Mouse (Mus musculus): Measurements from ENCODE around the gene Shroom1. TPM values are rescaled to one million over a fixed set of nuclear protein-coding genes. Genes with fewer than 3 reads are reported as not detected.

Shroom1 gene
- polyA plus RNA-seq, 1 experiment from 2014 or later, result 1.9 TPM

DNA sequence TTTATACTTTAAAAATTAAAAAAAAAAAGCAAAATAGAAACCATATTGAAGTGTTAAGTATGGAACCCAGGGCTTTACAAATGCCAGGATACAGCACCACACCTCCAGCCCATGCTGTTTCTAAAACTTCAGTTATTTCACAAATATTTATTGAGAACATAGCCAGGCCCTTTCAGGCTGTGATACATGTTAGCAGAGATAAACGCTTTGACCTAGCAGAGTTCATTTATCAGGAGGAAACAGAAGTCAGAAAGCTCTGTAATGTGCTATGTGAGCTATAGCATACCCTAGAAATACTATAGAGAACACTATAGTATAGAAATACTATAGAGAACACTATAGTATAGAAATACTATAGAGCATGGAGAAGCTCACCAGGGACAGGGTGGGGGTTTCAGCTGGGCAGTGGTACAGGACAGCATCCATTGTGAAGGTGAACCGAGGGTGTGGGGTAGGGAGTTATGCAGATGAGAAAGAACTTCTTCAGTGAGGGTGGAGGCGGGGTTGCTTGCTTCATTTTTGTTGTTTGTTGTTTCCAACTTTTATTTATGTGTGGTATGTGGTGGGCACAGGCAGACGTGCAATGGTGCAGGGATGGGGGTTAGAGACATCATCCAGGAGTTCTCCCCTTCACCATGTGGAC lies 24.2 kb downstream of the Shroom1 start:
- H3K4me2 ChIP-seq (replicated peaks; ENCODE audit: low read depth, low read length), result no peak overlapping the region
- H3K9ac ChIP-seq (ENCODE audit: low read depth, low read length), result no peak overlapping the region
- peaks cover 47% of the 10 kb centered on the region for H3K27me3 ChIP-seq (ENCODE audit: control insufficient read depth, insufficient read depth, low read length)
- no peak for ATAC-seq (ENCODE audit: low FRiP score, low TSS enrichment)
- H3K4me1 ChIP-seq (ENCODE audit: control insufficient read depth, insufficient read depth, low read length), result peaks cover 9% of the 10 kb centered on the region; the same call in 1 of the 2 replicates
- 78% methylated on average over 4 of the region's 4 CpGs for WGBS
- H3K9me3 ChIP-seq (ENCODE audit: control insufficient read depth, low read length), result peaks cover 5% of the 10 kb centered on the region; the same call in 1 of the 2 replicates
- no peaks in the 10 kb centered on the region for H3K36me3 ChIP-seq (ENCODE audit: control insufficient read depth, insufficient read depth, low read length)
- no peak overlapping the region for H3K4me3 ChIP-seq (ENCODE audit: low read length)
- no peak overlapping the region for H3K27ac ChIP-seq (ENCODE audit: low read depth, low read length)

DNA sequence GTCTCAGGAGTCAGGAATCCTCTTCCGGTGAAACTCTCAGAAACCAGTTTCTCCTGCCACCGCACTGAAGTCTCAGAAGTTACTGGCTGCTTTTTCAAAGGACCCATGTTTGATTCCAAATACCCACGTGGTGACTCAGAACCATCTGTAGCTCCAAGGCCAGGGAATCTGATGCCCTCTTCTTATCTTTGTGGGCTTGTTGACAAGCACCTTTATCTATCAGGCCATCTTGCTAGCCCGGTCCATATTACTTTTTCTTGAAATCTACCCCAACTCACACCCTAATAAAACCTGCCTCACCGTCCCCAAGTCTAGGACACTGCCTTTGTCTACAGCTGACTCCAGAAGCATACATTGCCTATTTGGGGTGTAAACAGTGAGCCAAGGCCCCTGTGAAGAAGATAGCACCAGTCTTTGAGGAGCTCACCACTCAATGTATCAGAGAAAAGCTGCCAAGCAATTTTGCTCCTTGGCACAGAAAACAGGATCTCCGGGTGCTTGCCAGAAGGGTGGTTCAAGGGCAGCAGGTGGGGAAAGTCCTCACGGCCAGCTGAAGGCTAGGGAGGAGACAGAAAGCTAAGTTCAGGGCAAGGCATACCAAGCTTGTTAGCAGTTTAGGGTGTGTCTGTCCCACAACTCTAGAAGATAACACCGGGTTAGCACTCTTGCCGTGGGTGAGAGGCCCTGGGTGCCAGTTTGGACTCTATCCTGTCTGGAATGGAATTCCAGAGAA lies 26.3 kb downstream of the Shroom1 start:
- peaks cover 43% of the 10 kb centered on the region for H3K27me3 ChIP-seq (ENCODE audit: control insufficient read depth, insufficient read depth, low read length)
- WGBS, result 72% methylated on average over 9 of the region's 9 CpGs
- no peak for ATAC-seq (ENCODE audit: low FRiP score, low TSS enrichment)

DNA sequence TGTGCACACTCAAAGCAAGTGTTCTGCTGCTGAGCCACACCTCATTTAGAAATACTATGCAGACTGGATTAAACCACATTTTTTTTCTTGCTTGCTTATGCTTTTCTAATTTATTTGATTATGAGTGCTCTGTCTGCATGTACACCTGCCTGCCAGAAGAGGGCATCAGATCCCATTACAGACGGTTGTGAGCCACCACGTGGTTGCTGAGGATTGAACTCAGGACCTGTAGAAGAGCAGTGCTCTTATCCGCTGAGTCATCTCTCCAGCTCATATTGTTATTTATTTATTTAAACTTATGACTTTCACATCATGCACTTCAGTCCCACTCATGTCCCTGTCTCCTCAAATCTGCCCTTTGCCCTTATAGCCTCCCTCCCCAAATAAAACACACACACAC lies 28.7 kb downstream of the Shroom1 start:
- no peaks in the 10 kb centered on the region for H3K36me3 ChIP-seq (ENCODE audit: control insufficient read depth, insufficient read depth, low read length)
- peaks cover 20% of the 10 kb centered on the region; the same call in 1 of the 2 replicates for H3K27me3 ChIP-seq (ENCODE audit: control insufficient read depth, insufficient read depth, low read length)
- H3K4me3 ChIP-seq (ENCODE audit: low read length), result no peak overlapping the region
- ATAC-seq (ENCODE audit: low FRiP score, low TSS enrichment), result no peak
- H3K4me2 ChIP-seq (replicated peaks; ENCODE audit: low read depth, low read length), result no peak overlapping the region
- no peak overlapping the region for H3K27ac ChIP-seq (ENCODE audit: low read depth, low read length)
- no peaks in the 10 kb centered on the region; the same call in 1 of the 2 replicates for H3K9me3 ChIP-seq (ENCODE audit: control insufficient read depth, low read length)
- WGBS, result 46% methylated on average over 3 of the region's 3 CpGs
- H3K4me1 ChIP-seq (ENCODE audit: control insufficient read depth, insufficient read depth, low read length), result peaks cover 8% of the 10 kb centered on the region; the same call in 1 of the 2 replicates
- no peak overlapping the region for H3K9ac ChIP-seq (ENCODE audit: low read depth, low read length)

More for the DNA sequence above, 26.3 kb downstream of the Shroom1 start:
- peaks cover 5% of the 10 kb centered on the region; the same call in 1 of the 2 replicates for H3K9me3 ChIP-seq (ENCODE audit: control insufficient read depth, low read length)
- no peak overlapping the region for H3K4me3 ChIP-seq (ENCODE audit: low read length)
- no peaks in the 10 kb centered on the region for H3K36me3 ChIP-seq (ENCODE audit: control insufficient read depth, insufficient read depth, low read length)
- H3K27ac ChIP-seq (ENCODE audit: low read depth, low read length), result no peak overlapping the region
- no peak overlapping the region for H3K4me2 ChIP-seq (replicated peaks; ENCODE audit: low read depth, low read length)
- H3K9ac ChIP-seq (ENCODE audit: low read depth, low read length), result no peak overlapping the region
- peaks cover 17% of the 10 kb centered on the region; the same call in 1 of the 2 replicates for H3K4me1 ChIP-seq (ENCODE audit: control insufficient read depth, insufficient read depth, low read length)

DNA sequence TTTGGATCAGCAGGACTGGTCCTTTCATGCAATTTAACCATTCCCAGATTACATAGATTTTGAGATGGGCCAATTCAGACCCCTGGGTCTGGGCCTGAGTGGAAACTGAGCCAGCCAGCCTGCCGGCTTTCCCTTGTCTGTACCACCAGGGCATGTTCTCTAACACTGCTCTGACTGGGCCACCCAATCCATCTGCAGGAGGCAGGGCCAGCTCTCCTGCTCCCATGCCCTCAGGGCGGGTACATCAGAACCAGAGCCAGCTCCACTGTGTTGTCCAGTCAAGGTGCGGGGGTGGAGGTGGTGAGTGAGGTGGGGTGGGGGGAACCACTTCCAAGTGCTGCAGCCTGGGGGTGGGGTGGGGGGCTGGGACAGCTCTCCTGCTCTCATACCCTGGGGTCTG lies 29.3 kb downstream of the Shroom1 start:
- Histone ChIP-seq H3K36me3 (ENCODE audit: control insufficient read depth, insufficient read depth, low read length) (no peaks in the 10 kb centered on the region), H3K27me3 (ENCODE audit: control insufficient read depth, insufficient read depth, low read length) (peaks cover 14% of the 10 kb centered on the region; the same call in 1 of the 2 replicates), H3K27ac (ENCODE audit: low read depth, low read length) (no peak overlapping the region), H3K4me2 (replicated peaks; ENCODE audit: low read depth, low read length) (peak overlapping the region; percentile 48; the same call in 1 of the 2 replicates), H3K4me3 (ENCODE audit: low read length) (no peak overlapping the region), H3K4me1 (ENCODE audit: control insufficient read depth, insufficient read depth, low read length) (peaks cover 8% of the 10 kb centered on the region; the same call in 1 of the 2 replicates), H3K9me3 (ENCODE audit: control insufficient read depth, low read length) (no peaks in the 10 kb centered on the region; the same call in 1 of the 2 replicates), H3K9ac (ENCODE audit: low read depth, low read length) (no peak overlapping the region)
- no peak for ATAC-seq (ENCODE audit: low FRiP score, low TSS enrichment)
- WGBS, result 56% methylated on average over 3 of the region's 3 CpGs

DNA sequence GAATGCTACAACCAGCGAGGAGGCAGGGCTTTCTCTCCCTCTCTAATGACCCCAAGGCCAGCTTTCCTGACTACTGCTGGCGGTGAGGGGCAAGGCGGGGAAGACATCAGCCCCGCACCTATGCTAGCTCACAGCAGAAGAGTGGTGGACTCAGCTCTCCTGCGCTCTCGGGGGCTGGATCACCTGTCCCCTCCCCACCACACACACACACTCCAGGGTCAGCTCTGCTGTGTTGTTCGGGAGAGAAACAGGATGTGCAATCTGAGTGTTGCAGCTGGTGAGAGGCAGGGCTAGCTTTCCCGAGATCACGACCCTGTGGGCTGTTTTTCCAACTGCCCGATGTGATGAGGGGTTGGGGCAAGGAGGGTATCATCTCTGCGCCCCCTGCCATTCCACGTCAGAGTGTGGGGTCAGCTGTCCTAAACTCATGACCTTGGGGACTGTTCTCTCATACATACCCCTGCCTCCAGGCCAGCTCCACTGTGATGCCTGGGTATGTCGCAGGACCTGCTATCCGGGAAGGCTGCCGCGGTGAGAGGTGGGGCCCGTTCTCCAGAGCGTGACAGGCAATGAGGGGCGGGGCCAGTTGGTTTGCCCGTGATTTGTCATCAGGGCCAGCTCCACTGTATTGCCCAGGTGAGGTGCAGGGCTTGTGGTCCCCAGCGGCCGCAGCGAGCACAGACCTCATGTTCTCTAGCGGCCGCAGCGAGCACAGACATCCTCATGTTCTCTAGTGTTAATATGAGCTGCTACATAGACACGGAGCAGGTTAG lies 30.0 kb downstream of the Shroom1 start:
- peak; percentile 86 for ATAC-seq (ENCODE audit: low FRiP score, low TSS enrichment)
- 7% methylated on average over 27 of the region's 27 CpGs for WGBS
- H3K36me3 ChIP-seq (ENCODE audit: control insufficient read depth, insufficient read depth, low read length), result no peaks in the 10 kb centered on the region
- H3K4me3 ChIP-seq (ENCODE audit: low read length), result peak overlapping the region; percentile 25
- H3K4me1 ChIP-seq (ENCODE audit: control insufficient read depth, insufficient read depth, low read length), result peaks cover 10% of the 10 kb centered on the region; the same call in 1 of the 2 replicates
- H3K9me3 ChIP-seq (ENCODE audit: control insufficient read depth, low read length), result no peaks in the 10 kb centered on the region; the same call in 1 of the 2 replicates
- H3K9ac ChIP-seq (ENCODE audit: low read depth, low read length), result peak overlapping the region; percentile 20; the same call in 1 of the 2 replicates
- peak overlapping the region; percentile 48 for H3K4me2 ChIP-seq (replicated peaks; ENCODE audit: low read depth, low read length)
- H3K27ac ChIP-seq (ENCODE audit: low read depth, low read length), result no peak overlapping the region
- H3K27me3 ChIP-seq (ENCODE audit: control insufficient read depth, insufficient read depth, low read length), result peaks cover 11% of the 10 kb centered on the region; the same call in 1 of the 2 replicates

DNA sequence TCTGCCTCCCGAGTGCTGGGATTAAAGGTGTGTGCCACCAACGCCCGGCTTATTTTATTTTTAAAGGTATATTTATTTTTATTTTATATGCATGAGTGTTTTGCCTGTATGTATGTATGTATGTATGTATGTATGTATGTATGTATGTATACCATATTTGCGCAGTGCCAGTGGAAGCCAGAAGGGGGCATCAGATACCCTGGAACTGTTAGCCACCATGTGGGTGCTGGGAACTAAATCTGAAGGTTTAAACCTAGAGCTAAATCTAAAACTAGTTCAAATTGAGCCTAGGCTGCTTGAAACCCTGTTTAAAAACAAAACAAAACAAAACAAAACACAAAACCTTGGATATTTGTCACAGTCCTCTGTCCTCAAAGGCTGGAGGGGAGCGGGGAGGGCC lies 32.0 kb downstream of the Shroom1 start:
- Histone ChIP-seq H3K4me1 (ENCODE audit: control insufficient read depth, insufficient read depth, low read length) (peaks cover 12% of the 10 kb centered on the region; the same call in 1 of the 2 replicates), H3K36me3 (ENCODE audit: control insufficient read depth, insufficient read depth, low read length) (no peaks in the 10 kb centered on the region), H3K27ac (ENCODE audit: low read depth, low read length) (no peak overlapping the region), H3K9ac (ENCODE audit: low read depth, low read length) (no peak overlapping the region), H3K27me3 (ENCODE audit: control insufficient read depth, insufficient read depth, low read length) (peaks cover 11% of the 10 kb centered on the region; the same call in 1 of the 2 replicates), H3K9me3 (ENCODE audit: control insufficient read depth, low read length) (no peaks in the 10 kb centered on the region; the same call in 1 of the 2 replicates), H3K4me2 (replicated peaks; ENCODE audit: low read depth, low read length) (no peak overlapping the region), H3K4me3 (ENCODE audit: low read length) (no peak overlapping the region)
- 98% methylated on average over 5 of the region's 5 CpGs for WGBS
- no peak for ATAC-seq (ENCODE audit: low FRiP score, low TSS enrichment)

DNA sequence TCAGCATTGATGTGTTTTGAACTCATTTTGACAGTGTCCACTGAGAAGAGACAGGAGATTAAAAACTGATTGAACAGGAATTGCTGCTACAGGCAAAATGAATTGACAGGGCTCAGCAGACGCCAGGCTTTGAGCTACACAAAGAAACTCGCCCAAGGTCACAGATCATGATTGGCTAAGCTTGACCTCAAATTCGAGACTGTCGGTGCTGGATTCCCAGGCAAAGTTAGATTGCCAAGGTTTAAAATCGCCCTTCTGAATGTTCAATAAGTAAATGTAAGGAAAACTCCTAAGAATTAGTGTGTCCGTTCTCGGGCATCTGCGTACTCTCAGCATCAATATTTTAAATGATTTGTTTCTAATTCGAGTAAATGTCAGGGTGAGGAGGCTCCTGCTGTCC lies 32.4 kb downstream of the Shroom1 start:
- Histone ChIP-seq H3K4me2 (replicated peaks; ENCODE audit: low read depth, low read length) (no peak overlapping the region), H3K9me3 (ENCODE audit: control insufficient read depth, low read length) (no peaks in the 10 kb centered on the region; the same call in 1 of the 2 replicates), H3K4me1 (ENCODE audit: control insufficient read depth, insufficient read depth, low read length) (peaks cover 12% of the 10 kb centered on the region; the same call in 1 of the 2 replicates), H3K27me3 (ENCODE audit: control insufficient read depth, insufficient read depth, low read length) (peaks cover 11% of the 10 kb centered on the region; the same call in 1 of the 2 replicates), H3K36me3 (ENCODE audit: control insufficient read depth, insufficient read depth, low read length) (no peaks in the 10 kb centered on the region), H3K27ac (ENCODE audit: low read depth, low read length) (no peak overlapping the region), H3K4me3 (ENCODE audit: low read length) (no peak overlapping the region), H3K9ac (ENCODE audit: low read depth, low read length) (no peak overlapping the region)
- 85% methylated on average over 9 of the region's 9 CpGs for WGBS
- ATAC-seq (ENCODE audit: low FRiP score, low TSS enrichment), result no peak

DNA sequence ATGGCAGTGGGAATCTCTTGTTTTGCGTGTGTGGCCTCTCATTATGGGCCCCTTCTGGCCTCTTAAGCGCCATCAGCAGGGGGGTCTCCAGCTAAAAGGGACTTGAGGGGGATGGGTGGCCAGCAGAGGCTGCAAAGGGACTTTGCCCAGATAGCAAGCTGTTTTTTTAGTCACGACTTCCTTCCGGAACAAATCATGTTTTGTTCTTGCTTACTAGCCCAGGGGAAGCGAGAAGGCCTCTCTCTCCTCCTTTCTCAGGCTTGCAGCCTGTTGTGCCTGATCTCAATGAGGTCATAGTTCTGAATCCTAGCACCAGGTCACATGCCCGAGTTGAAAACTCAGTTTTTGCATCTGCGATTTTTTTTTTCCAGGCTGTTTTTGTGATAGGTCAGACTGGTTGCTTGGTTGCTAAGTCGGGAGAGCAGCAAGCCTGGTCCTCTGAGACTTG lies 35.0 kb downstream of the Shroom1 start:
- Histone ChIP-seq H3K9me3 (ENCODE audit: control insufficient read depth, low read length) (no peaks in the 10 kb centered on the region; the same call in 1 of the 2 replicates), H3K27ac (ENCODE audit: low read depth, low read length) (no peak overlapping the region), H3K4me1 (ENCODE audit: control insufficient read depth, insufficient read depth, low read length) (peaks cover 11% of the 10 kb centered on the region; the same call in 1 of the 2 replicates), H3K27me3 (ENCODE audit: control insufficient read depth, insufficient read depth, low read length) (peaks cover 6% of the 10 kb centered on the region; the same call in 1 of the 2 replicates), H3K4me2 (replicated peaks; ENCODE audit: low read depth, low read length) (no peak overlapping the region), H3K9ac (ENCODE audit: low read depth, low read length) (no peak overlapping the region), H3K36me3 (ENCODE audit: control insufficient read depth, insufficient read depth, low read length) (no peaks in the 10 kb centered on the region), H3K4me3 (ENCODE audit: low read length) (no peak overlapping the region)
- 28% methylated on average over 8 of the region's 8 CpGs for WGBS
- ATAC-seq (ENCODE audit: low FRiP score, low TSS enrichment), result no peak
